Mouse (Mus musculus) neural tube, embryonic 13.5 days (tissue): ENCODE results near the gene Kcnab3. TPM values are rescaled to one million over a fixed set of nuclear protein-coding genes. Genes with fewer than 3 reads are reported as not detected.
"Not testable (repeated sequence)": the region's sequence is repeated elsewhere in the genome, so short reads cannot be mapped to it uniquely, and the experiment has no call there.

Source experiments
- ATAC-seq: fragments of 200-750 bp; cut with Nextera tagmentation; 2 replicates; pipeline ENCODE4 v1.8.0; 2017; ENCODE audit warnings: low read depth, mild to moderate bottlenecking, moderate TSS enrichment, moderate library complexity
- H3K27ac ChIP-seq: fragments of 300-500 bp; sonication (generic); replicated peaks from 2 replicates; pipeline ENCODE4 v1.5.1; 2015; ENCODE audit warnings: moderate library complexity, mild to moderate bottlenecking, inconsistent platforms
- H3K27me3 ChIP-seq: fragments of 300-500 bp; sonication (generic); 2 replicates; pipeline ENCODE4 v1.6.1; 2015; ENCODE audit warnings: mild to moderate bottlenecking, inconsistent platforms
- H3K36me3 ChIP-seq: fragments of 300-500 bp; sonication (generic); 2 replicates; pipeline ENCODE4 v1.6.1; 2015; ENCODE audit warnings: mild to moderate bottlenecking, inconsistent platforms
- H3K4me1 ChIP-seq: fragments of 300-500 bp; sonication (generic); replicated peaks from 2 replicates; pipeline ENCODE4 v1.6.1; 2015; ENCODE audit warnings: inconsistent platforms
- H3K4me2 ChIP-seq: fragments of 300-500 bp; sonication (generic); 2 replicates; pipeline ENCODE4 v1.6.1; 2015; ENCODE audit warnings: inconsistent platforms, mild to moderate bottlenecking, moderate library complexity
- H3K4me3 ChIP-seq: fragments of 300-500 bp; sonication (generic); 2 replicates; pipeline ENCODE4 v1.5.1; 2015; ENCODE audit warnings: mild to moderate bottlenecking, inconsistent platforms
- H3K9ac ChIP-seq: fragments of 300-500 bp; sonication (generic); 2 replicates; pipeline ENCODE4 v1.6.1; 2015; ENCODE audit warnings: moderate library complexity, mild to moderate bottlenecking, inconsistent platforms
- H3K9me3 ChIP-seq: fragments of 300-500 bp; sonication (generic); 2 replicates; pipeline ENCODE4 v1.6.1; 2016; ENCODE audit warnings: inconsistent platforms
- WGBS: fragments of 180-500 bp; shearing (Covaris S2); methylation state at CpG from one replicate; pipeline ENCODE4 v1.1.7; 2015; 5-methylcytosine and 5-hydroxymethylcytosine counted together
- polyA plus RNA-seq: library from polyadenylated mRNA; unstranded; fragments of >200 nt; fragmentation: Nextera tagmentation; extraction: Ambion mirVana; gene quantifications from 2 replicates; pipeline ENCODE4 v1.2.1, GENCODE M21; 2015

The Kcnab3 gene
- polyA plus RNA-seq, result 5.5 and 5.7 TPM in 2 replicates

- no peaks in the 10 kb centered on the region for H3K9me3 ChIP-seq
- 0 out of 2 replicates have a peak, but pooled peaks cover 3% of the 10 kb centered on the region for H3K36me3 ChIP-seq
- peak; percentile 41 for ATAC-seq
- peak within 1 kb of the TSS; percentile 55 for H3K4me3 ChIP-seq
- H3K4me2 ChIP-seq, result peak within 1 kb of the TSS; percentile 93
- peak within 1 kb of the TSS; percentile 86 for H3K9ac ChIP-seq
- H3K4me1 ChIP-seq, result peaks cover 51% of the 10 kb centered on the region
- H3K27me3 ChIP-seq, result peaks cover 34% of the 10 kb centered on the region
- WGBS, result 11% methylated on average over 26 of the region's 26 CpGs
- H3K27ac ChIP-seq, result peak within 1 kb of the TSS; percentile 56; the same call in 1 of the 2 replicates
Measured at GRCm38 (mm10) chr11:69325628-69326407, at the start of gene Kcnab3. TSS of gene Kcnab3 (plus strand) at chr11:69326258.

GRCm38 (mm10) chr11:69277267-69277666, 48.8 kb upstream of the Kcnab3 start:
- Histone ChIP-seq H3K4me1 (no peaks in the 10 kb centered on the region), H3K9ac (no peak overlapping the region), H3K27me3 (no peaks in the 10 kb centered on the region), H3K9me3 (no peaks in the 10 kb centered on the region), H3K36me3 (no peaks in the 10 kb centered on the region), H3K27ac (no peak overlapping the region), H3K4me2 (no peak overlapping the region), H3K4me3 (no peak overlapping the region)
- ATAC-seq, result no peak
- WGBS, result 69% methylated on average over 5 of the region's 5 CpGs

- Histone ChIP-seq H3K4me1 (no peaks in the 10 kb centered on the region), H3K27me3 (no peaks in the 10 kb centered on the region), H3K36me3 (no peaks in the 10 kb centered on the region), H3K9ac (no peak overlapping the region), H3K4me2 (no peak overlapping the region), H3K9me3 (no peaks in the 10 kb centered on the region), H3K4me3 (no peak overlapping the region), H3K27ac (no peak overlapping the region)
- 98% methylated on average over 5 of the region's 5 CpGs for WGBS
- no peak for ATAC-seq
Measured at GRCm38 (mm10) chr11:69291111-69291510, 34.9 kb upstream of the Kcnab3 start.

- no peak overlapping the region for H3K27ac ChIP-seq
- H3K27me3 ChIP-seq, result no peaks in the 10 kb centered on the region
- H3K36me3 ChIP-seq, result peaks cover 21% of the 10 kb centered on the region
- no peak overlapping the region for H3K4me3 ChIP-seq
- H3K4me2 ChIP-seq, result no peak overlapping the region
- no peak overlapping the region for H3K9ac ChIP-seq
- no peak for ATAC-seq
- no peaks in the 10 kb centered on the region for H3K4me1 ChIP-seq
- H3K9me3 ChIP-seq, result no peaks in the 10 kb centered on the region
- 91% methylated on average over 3 of the region's 3 CpGs for WGBS
Measured at GRCm38 (mm10) chr11:69295286-69295685, 30.8 kb upstream of the Kcnab3 start.

- Histone ChIP-seq H3K36me3 (peaks cover 43% of the 10 kb centered on the region), H3K4me2 (no peak overlapping the region), H3K27ac (no peak overlapping the region), H3K9ac (no peak overlapping the region), H3K4me3 (no peak overlapping the region), H3K4me1 (no peaks in the 10 kb centered on the region), H3K27me3 (no peaks in the 10 kb centered on the region), H3K9me3 (no peaks in the 10 kb centered on the region)
- 86% methylated on average over 2 of the region's 2 CpGs for WGBS
- ATAC-seq, result no peak
Measured at GRCm38 (mm10) chr11:69297799-69298198, 28.3 kb upstream of the Kcnab3 start.

- ATAC-seq, result no peak
- WGBS, result 80% methylated on average over 7 of the region's 7 CpGs
- Histone ChIP-seq H3K4me1 (no peaks in the 10 kb centered on the region), H3K4me2 (no peak overlapping the region), H3K9ac (no peak overlapping the region), H3K27ac (no peak overlapping the region), H3K4me3 (no peak overlapping the region), H3K9me3 (no peaks in the 10 kb centered on the region), H3K27me3 (no peaks in the 10 kb centered on the region), H3K36me3 (peaks cover 48% of the 10 kb centered on the region)
Measured at GRCm38 (mm10) chr11:69298231-69298630, 27.8 kb upstream of the Kcnab3 start.

- Histone ChIP-seq H3K36me3 (peaks cover 85% of the 10 kb centered on the region), H3K9me3 (no peaks in the 10 kb centered on the region), H3K4me1 (no peaks in the 10 kb centered on the region), H3K27ac (no peak overlapping the region), H3K9ac (no peak overlapping the region), H3K4me2 (no peak overlapping the region), H3K27me3 (no peaks in the 10 kb centered on the region), H3K4me3 (no peak overlapping the region)
- 90% methylated on average over 7 of the region's 7 CpGs for WGBS
- ATAC-seq, result no peak
Measured at GRCm38 (mm10) chr11:69302817-69303216, 23.2 kb upstream of the Kcnab3 start.

GRCm38 (mm10) chr11:69305291-69305690, 20.8 kb upstream of the Kcnab3 start:
- Histone ChIP-seq H3K27ac (no peak overlapping the region), H3K4me2 (no peak overlapping the region), H3K4me3 (no peak overlapping the region), H3K4me1 (no peaks in the 10 kb centered on the region), H3K36me3 (peaks cover 94% of the 10 kb centered on the region), H3K9ac (no peak overlapping the region), H3K27me3 (no peaks in the 10 kb centered on the region), H3K9me3 (no peaks in the 10 kb centered on the region)
- WGBS, result 93% methylated on average over 9 of the region's 9 CpGs
- ATAC-seq, result no peak

- Histone ChIP-seq H3K4me3 (no peak overlapping the region), H3K4me1 (no peaks in the 10 kb centered on the region), H3K27ac (no peak overlapping the region), H3K9ac (no peak overlapping the region), H3K36me3 (peaks cover 94% of the 10 kb centered on the region), H3K9me3 (no peaks in the 10 kb centered on the region), H3K27me3 (no peaks in the 10 kb centered on the region), H3K4me2 (no peak overlapping the region)
- 95% methylated on average over 2 of the region's 2 CpGs for WGBS
- ATAC-seq, result no peak
Measured at GRCm38 (mm10) chr11:69306039-69306438, 20.0 kb upstream of the Kcnab3 start.

GRCm38 (mm10) chr11:69311266-69311665, 14.8 kb upstream of the Kcnab3 start:
- ATAC-seq, result no peak
- no peak overlapping the region; the same call in 1 of the 2 replicates for H3K27ac ChIP-seq
- H3K36me3 ChIP-seq, result peaks cover 76% of the 10 kb centered on the region
- no peaks in the 10 kb centered on the region for H3K9me3 ChIP-seq
- H3K9ac ChIP-seq, result no peak overlapping the region
- WGBS, result 69% methylated on average over 7 of the region's 7 CpGs
- H3K4me1 ChIP-seq, result no peaks in the 10 kb centered on the region
- no peak overlapping the region for H3K4me2 ChIP-seq
- no peak overlapping the region for H3K4me3 ChIP-seq
- H3K27me3 ChIP-seq, result no peaks in the 10 kb centered on the region

- ATAC-seq, result no peak
- no peaks in the 10 kb centered on the region; the same call in 1 of the 2 replicates for H3K4me1 ChIP-seq
- H3K36me3 ChIP-seq, result peaks cover 68% of the 10 kb centered on the region
- no peak overlapping the region for H3K27ac ChIP-seq
- no peak overlapping the region for H3K4me3 ChIP-seq
- H3K27me3 ChIP-seq, result no peaks in the 10 kb centered on the region
- H3K9ac ChIP-seq, result no peak overlapping the region
- no peak overlapping the region for H3K4me2 ChIP-seq
- H3K9me3 ChIP-seq, result no peaks in the 10 kb centered on the region
- 98% methylated on average over 6 of the region's 6 CpGs for WGBS
Measured at GRCm38 (mm10) chr11:69316361-69316760, 9.7 kb upstream of the Kcnab3 start.

- Histone ChIP-seq H3K36me3 (peaks cover 62% of the 10 kb centered on the region), H3K4me1 (peaks cover 16% of the 10 kb centered on the region)
- H3K27ac ChIP-seq, H3K9ac ChIP-seq, ATAC-seq, H3K4me2 ChIP-seq, H3K27me3 ChIP-seq, H3K4me3 ChIP-seq, H3K9me3 ChIP-seq: not testable (repeated sequence)
- 89% methylated on average over 3 of the region's 3 CpGs for WGBS
Measured at GRCm38 (mm10) chr11:69318000-69318399, 8.1 kb upstream of the Kcnab3 start.
